Mouse (Mus musculus) liver, embryonic 12.5 days (tissue): ENCODE measurements at regions not wholly inside any gene's neighbourhood (a gene's known extent, or its start where the extent isn't known, plus 50 kb on each side); places are given as distances from the start of the nearest gene placed in this dataset.

Experiments used
- ATAC-seq: fragments of 200-750 bp; cut with Nextera tagmentation; 2 replicates; pipeline ENCODE4 v1.8.0; 2017; ENCODE audit warnings: moderate number of reproducible peaks, mild to moderate bottlenecking, moderate library complexity
- H3K27ac ChIP-seq: fragments of 300-500 bp; sonication (generic); 2 replicates; pipeline ENCODE4 v1.5.1; 2016; ENCODE audit warnings: mild to moderate bottlenecking
- H3K27me3 ChIP-seq: fragments of 300-500 bp; sonication (generic); replicated peaks from 2 replicates; pipeline ENCODE4 v1.6.1; 2016; ENCODE audit warnings: mild to moderate bottlenecking, moderate library complexity
- H3K36me3 ChIP-seq: fragments of 300-500 bp; sonication (generic); 2 replicates; pipeline ENCODE4 v1.6.1; 2016; ENCODE audit warnings: mild to moderate bottlenecking, moderate library complexity
- H3K4me1 ChIP-seq: fragments of 300-500 bp; sonication (generic); 2 replicates; pipeline ENCODE4 v1.6.1; 2016
- H3K4me2 ChIP-seq: fragments of 300-500 bp; sonication (generic); 2 replicates; pipeline ENCODE4 v1.6.1; 2016; ENCODE audit warnings: mild to moderate bottlenecking, moderate library complexity
- H3K4me3 ChIP-seq: fragments of 300-500 bp; sonication (generic); 2 replicates; pipeline ENCODE4 v1.5.1; 2016; ENCODE audit warnings: mild to moderate bottlenecking, moderate library complexity
- H3K9ac ChIP-seq: fragments of 300-500 bp; sonication (generic); 2 replicates; pipeline ENCODE4 v1.6.1; 2016; ENCODE audit warnings: mild to moderate bottlenecking, moderate library complexity
- H3K9me3 ChIP-seq: fragments of 300-500 bp; sonication (generic); replicated peaks from 2 replicates; pipeline ENCODE4 v1.6.1; 2016; ENCODE audit warnings: mild to moderate bottlenecking, moderate library complexity
- WGBS: fragments of 180-500 bp; shearing (Covaris S2); methylation state at CpG from one replicate; pipeline ENCODE4 v1.1.7; 2016; ENCODE audit not compliant: insufficient replicate concordance; 5-methylcytosine and 5-hydroxymethylcytosine counted together

DNA sequence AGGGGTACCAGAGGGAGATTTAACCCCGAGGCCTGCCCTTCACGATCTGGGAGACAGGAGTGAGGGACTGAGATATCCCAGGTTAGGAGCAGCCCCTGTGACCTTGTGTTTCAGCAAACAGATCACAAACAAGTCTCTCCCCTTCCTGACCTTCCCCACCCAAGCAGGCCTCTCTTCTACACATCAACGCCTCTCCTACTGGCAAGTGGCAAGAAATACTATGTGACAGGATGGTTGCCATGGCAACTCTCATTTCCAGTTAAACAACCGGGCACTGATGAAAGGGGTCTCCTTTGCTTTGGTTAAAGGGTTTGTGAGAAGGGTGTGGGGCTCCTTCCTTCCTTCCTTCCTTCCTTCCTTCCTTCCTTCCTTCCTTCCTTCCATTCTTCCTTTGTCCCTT lies 134.6 kb upstream of the Gm4791 start:
- Histone ChIP-seq H3K9ac (no peak overlapping the region), H3K27me3 (no peaks in the 10 kb centered on the region), H3K4me2 (no peak overlapping the region), H3K36me3 (no peaks in the 10 kb centered on the region), H3K4me1 (no peaks in the 10 kb centered on the region), H3K4me3 (no peak overlapping the region), H3K9me3 (no peaks in the 10 kb centered on the region), H3K27ac (no peak overlapping the region)
- 31% methylated on average over 4 of the region's 4 CpGs for WGBS
- no peak for ATAC-seq

DNA sequence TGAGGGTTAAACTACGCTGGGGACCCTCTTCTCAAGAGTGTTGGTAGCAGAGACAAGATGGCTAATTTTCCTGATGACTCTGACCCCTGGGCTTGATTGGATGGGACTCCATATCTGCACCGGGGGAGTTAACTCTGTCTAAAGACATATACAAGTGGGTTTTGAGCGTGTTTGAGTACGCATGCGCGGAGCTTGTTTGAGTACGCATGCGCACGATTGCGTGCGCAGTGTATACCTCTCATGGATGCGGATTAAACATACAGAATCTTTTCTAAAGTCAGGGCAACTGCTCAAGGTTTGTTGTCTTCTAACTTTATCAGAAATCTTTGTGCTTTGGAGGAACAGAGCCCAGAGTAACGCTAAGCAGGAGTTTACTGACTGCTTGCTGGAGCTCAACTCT lies 146.8 kb upstream of the Gm4791 start:
- 85% methylated on average over 13 of the region's 13 CpGs for WGBS
- no peak for ATAC-seq
- no peaks in the 10 kb centered on the region for H3K4me1 ChIP-seq
- H3K4me2 ChIP-seq = no peak overlapping the region
- H3K27ac ChIP-seq = no peak overlapping the region
- no peak overlapping the region for H3K4me3 ChIP-seq
- no peaks in the 10 kb centered on the region for H3K9me3 ChIP-seq
- no peak overlapping the region for H3K9ac ChIP-seq
- no peaks in the 10 kb centered on the region for H3K36me3 ChIP-seq
- no peaks in the 10 kb centered on the region for H3K27me3 ChIP-seq

DNA sequence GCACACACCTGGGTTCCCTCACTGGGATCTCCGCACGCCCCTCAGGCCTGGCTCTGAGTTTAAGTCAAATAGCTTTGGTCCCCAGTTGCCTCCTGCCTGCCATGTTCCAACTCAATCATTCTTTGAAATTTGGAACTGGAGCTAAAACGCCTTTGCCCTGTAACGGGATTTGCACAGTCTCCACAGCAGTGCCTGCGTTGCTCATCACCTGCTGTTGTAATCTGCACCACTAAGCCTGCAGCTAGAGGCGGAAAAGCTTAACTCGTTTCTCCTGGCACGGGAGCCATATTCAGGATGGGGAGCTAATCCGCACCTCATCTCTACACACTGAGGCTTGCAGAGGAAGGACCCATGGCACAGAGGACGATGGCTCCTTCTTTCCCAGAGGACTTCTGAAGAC lies 147.2 kb upstream of the Gm4791 start:
- no peak overlapping the region for H3K4me2 ChIP-seq
- no peak overlapping the region for H3K4me3 ChIP-seq
- ATAC-seq = no peak
- no peaks in the 10 kb centered on the region for H3K27me3 ChIP-seq
- no peaks in the 10 kb centered on the region for H3K36me3 ChIP-seq
- H3K9ac ChIP-seq = no peak overlapping the region
- no peak overlapping the region for H3K27ac ChIP-seq
- WGBS = 63% methylated on average over 10 of the region's 10 CpGs
- H3K4me1 ChIP-seq = no peaks in the 10 kb centered on the region
- no peaks in the 10 kb centered on the region for H3K9me3 ChIP-seq

DNA sequence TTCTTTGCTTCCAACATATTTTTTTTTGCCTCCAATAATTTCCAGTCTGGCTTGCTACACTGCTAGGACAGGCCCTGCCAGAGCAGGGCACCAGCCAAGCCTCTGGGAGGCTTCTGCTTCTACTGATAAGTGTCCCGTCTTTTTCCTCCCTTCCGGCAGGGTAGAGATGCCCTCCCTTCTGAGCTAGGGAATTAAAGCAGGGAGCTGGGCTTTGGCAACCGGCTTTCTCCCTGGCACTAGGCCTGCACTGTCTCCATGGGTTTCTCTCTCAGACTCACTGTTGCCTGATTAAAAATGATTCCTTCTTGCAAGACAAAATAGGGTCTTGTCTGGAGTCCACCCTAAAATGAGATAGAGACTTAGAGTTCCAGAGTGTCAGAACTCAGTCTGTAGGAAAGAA lies 153.3 kb upstream of the Gm4791 start:
- Histone ChIP-seq H3K9ac (no peak overlapping the region), H3K27ac (no peak overlapping the region), H3K4me2 (no peak overlapping the region), H3K4me1 (no peaks in the 10 kb centered on the region), H3K4me3 (no peak overlapping the region), H3K36me3 (no peaks in the 10 kb centered on the region), H3K27me3 (no peaks in the 10 kb centered on the region), H3K9me3 (no peaks in the 10 kb centered on the region)
- no peak for ATAC-seq
- 46% methylated on average over 3 of the region's 3 CpGs for WGBS

DNA sequence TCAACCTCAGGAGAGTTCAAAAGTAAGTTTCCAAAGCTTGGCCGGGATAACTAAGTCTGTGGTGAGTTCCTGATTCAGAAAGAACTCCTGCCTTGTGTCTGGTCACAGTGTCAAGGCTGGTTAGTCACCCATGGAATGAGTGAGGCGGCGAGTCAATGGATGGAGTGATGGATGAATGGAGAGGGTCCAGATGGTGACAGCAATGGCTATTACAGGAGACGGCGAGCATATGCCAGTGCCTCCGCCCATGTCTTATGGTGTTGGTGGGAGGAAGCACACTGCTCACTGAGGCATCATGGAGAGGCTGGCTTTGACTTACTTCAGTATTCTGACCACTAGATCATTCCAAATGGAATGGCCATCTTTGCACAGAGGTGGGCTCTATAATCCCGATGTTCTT lies 154.8 kb upstream of the Gm4791 start:
- WGBS = 76% methylated on average over 7 of the region's 7 CpGs
- no peaks in the 10 kb centered on the region for H3K9me3 ChIP-seq
- H3K27me3 ChIP-seq = no peaks in the 10 kb centered on the region
- no peaks in the 10 kb centered on the region for H3K36me3 ChIP-seq
- H3K4me1 ChIP-seq = no peaks in the 10 kb centered on the region
- H3K27ac ChIP-seq = no peak overlapping the region
- H3K9ac ChIP-seq = no peak overlapping the region
- H3K4me2 ChIP-seq = no peak overlapping the region
- H3K4me3 ChIP-seq = no peak overlapping the region
- no peak for ATAC-seq

DNA sequence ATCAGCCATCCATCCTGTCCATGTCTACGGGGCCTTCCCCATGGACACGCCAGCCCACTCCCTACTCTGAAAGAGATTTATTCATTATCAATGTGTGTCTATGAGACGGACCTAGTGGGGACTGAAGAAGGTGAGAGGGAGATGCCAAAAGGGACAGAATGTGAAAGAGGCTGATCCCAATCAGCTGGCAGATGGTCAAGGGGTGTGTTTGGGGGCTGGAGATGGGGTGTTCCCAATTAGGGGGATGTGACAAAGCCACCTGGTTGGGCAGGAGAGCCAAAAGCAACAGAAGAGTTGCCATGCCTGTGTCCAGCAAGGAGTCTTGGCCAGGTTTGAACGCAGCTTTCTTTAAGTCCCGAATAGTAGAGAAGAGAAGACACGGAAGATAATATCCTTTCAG lies 157.0 kb upstream of the Gm4791 start:
- H3K27me3 ChIP-seq = no peaks in the 10 kb centered on the region
- H3K9me3 ChIP-seq = no peaks in the 10 kb centered on the region
- no peak overlapping the region for H3K27ac ChIP-seq
- H3K4me1 ChIP-seq = no peaks in the 10 kb centered on the region
- H3K4me2 ChIP-seq = no peak overlapping the region
- WGBS = 71% methylated on average over 6 of the region's 6 CpGs
- H3K9ac ChIP-seq = no peak overlapping the region
- ATAC-seq = no peak
- no peaks in the 10 kb centered on the region for H3K36me3 ChIP-seq
- H3K4me3 ChIP-seq = no peak overlapping the region

DNA sequence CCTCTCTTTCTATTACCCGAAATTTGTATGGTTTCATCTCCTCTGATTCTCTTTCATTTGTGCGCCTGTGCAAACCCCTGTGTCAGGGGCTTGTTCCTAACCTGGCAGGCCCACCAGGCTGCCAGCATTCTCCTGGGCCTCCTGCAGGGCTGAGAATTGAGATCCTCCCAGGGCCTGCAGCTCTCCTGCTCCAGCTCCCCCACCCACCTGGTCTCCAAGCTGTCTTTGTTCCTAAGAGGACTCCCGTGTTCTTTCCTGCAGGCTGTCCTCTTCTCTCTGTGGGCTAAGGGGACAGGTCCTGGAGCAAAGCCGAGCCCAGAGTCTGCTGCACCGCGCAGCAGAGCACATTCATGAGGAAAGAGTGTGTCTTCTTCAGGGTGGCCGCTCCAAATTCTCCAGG lies 163.3 kb upstream of the Gm4791 start:
- Histone ChIP-seq H3K9me3 (no peaks in the 10 kb centered on the region), H3K27me3 (no peaks in the 10 kb centered on the region), H3K27ac (no peak overlapping the region), H3K36me3 (no peaks in the 10 kb centered on the region), H3K4me2 (no peak overlapping the region), H3K4me1 (no peaks in the 10 kb centered on the region), H3K9ac (no peak overlapping the region), H3K4me3 (no peak overlapping the region)
- WGBS = 44% methylated on average over 7 of the region's 7 CpGs
- no peak for ATAC-seq

DNA sequence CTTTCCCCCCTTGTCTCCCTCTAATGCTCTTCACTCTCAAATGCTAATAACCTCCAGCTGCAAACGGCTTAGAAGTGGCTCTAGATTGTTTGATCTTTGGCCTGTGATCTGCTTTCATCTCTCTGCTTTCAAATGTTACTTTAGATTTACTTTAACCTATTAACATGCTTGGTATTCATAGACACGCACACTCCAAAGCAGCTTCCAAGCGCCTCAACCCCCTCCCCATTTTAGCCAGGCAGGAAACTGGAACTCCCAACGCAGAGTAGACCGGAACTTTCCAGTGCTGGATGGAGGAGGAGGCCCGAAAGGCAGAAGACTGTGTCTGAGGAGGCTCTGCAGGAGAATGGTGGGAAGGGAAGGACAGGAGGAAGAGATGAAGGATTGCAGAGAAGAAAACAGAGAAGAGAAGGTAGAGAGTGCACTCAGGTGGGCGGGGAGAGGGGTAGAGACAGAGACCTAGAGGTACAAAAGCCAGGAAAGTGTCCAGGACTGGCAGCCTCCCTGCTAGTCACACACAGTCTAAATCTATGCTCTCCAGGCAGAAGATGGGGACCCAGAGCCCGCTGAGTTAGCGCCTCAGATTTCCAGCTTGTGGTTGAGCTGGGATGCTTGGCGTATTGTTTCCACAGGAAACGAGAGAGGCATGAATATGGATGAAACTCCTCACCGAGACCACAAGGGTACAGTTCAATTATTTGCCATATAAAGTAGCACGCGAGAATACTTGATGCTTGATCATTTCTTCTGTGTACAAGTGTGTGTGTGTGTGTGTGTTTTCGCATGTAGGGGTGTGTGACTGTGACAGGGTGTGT lies 167.6 kb upstream of the Gm4791 start:
- Histone ChIP-seq H3K27me3 (0 out of 2 replicates have a peak, but pooled peaks cover 6% of the 10 kb centered on the region), H3K9ac (no peak overlapping the region), H3K36me3 (no peaks in the 10 kb centered on the region), H3K9me3 (no peaks in the 10 kb centered on the region), H3K4me2 (no peak overlapping the region), H3K27ac (no peak overlapping the region), H3K4me3 (no peak overlapping the region), H3K4me1 (no peaks in the 10 kb centered on the region)
- ATAC-seq = no peak
- WGBS = 44% methylated on average over 15 of the region's 15 CpGs

DNA sequence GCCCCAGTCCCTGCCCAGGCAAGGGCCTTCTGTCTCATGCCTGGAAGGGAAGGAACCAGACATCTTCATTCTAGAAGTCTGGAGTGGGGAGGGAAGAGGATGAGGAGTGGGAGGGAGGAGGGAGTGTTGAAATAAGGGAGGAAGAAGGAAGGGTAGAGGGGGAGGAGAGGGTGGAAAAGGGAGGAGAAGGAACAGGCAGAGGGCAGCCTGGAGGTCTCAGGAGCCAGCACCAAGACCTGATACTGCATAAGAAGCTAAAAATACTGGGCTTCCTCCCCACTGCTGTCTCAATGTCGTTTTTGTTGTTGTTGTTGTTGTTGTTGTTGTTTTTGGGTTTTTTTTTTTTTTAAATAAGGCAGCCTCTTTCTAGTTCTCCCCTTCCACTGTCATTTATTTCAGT lies 168.2 kb upstream of the Gm4791 start:
- H3K36me3 ChIP-seq = no peaks in the 10 kb centered on the region
- 15% methylated on average over 1 of the region's 1 CpGs for WGBS
- no peaks in the 10 kb centered on the region for H3K4me1 ChIP-seq
- ATAC-seq = no peak
- H3K9ac ChIP-seq = no peak overlapping the region
- H3K27me3 ChIP-seq = 0 out of 2 replicates have a peak, but pooled peaks cover 6% of the 10 kb centered on the region
- H3K9me3 ChIP-seq = no peaks in the 10 kb centered on the region
- no peak overlapping the region for H3K4me2 ChIP-seq
- no peak overlapping the region for H3K27ac ChIP-seq
- no peak overlapping the region for H3K4me3 ChIP-seq

DNA sequence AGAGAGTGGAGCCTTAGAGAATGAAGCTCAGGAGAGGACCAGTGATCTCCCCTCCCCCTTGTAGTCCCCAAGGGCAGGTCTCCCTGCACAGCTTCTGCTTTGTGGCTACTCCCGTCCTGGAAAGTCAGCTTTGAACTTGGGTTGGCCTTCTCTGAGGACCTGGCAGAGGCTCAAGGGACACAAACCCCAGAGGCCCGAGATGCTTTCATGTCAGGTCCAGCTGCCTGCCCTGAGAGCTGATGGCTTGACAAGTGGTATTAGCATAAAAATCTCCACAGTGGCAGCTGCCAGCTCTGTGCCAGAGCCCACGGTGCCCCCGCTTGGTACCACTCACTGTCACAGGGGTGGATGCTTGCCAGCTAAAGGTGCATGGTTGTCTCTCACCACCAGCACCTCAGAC lies 173.8 kb upstream of the Gm4791 start:
- ATAC-seq = no peak
- WGBS = 66% methylated on average over 4 of the region's 4 CpGs

DNA sequence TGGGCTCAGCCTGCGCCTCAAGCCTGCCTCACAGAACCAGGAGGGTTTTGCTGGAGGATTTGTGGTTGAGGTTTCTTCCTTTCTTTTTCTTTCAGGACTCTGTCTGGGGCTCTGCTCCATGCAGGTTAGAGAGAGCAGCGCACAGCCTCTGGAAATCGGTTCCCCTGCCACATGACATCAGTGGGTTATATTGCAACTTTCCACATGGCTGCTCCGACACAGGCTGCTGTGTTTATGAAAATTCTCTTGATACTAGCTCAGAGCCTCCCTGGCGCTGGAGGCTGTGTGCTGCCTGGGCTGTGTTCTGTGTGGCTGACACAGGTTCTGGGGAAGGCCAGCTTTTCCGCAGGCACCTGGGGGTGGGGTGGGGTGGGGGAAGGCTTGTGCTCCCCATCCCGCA lies 178.7 kb upstream of the Gm4791 start:
- Histone ChIP-seq H3K36me3 (no peaks in the 10 kb centered on the region), H3K9ac (no peak overlapping the region), H3K27ac (no peak overlapping the region), H3K9me3 (no peaks in the 10 kb centered on the region), H3K4me2 (no peak overlapping the region), H3K4me3 (no peak overlapping the region), H3K27me3 (no peaks in the 10 kb centered on the region; the same call in 1 of the 2 replicates), H3K4me1 (no peaks in the 10 kb centered on the region)
- WGBS = 56% methylated on average over 7 of the region's 7 CpGs
- ATAC-seq = no peak

More for the DNA sequence above, 173.8 kb upstream of the Gm4791 start:
- Histone ChIP-seq H3K27me3 (0 out of 2 replicates have a peak, but pooled peaks cover 5% of the 10 kb centered on the region), H3K4me3 (no peak overlapping the region), H3K9ac (no peak overlapping the region), H3K9me3 (no peaks in the 10 kb centered on the region), H3K4me2 (no peak overlapping the region), H3K36me3 (no peaks in the 10 kb centered on the region), H3K4me1 (no peaks in the 10 kb centered on the region), H3K27ac (no peak overlapping the region)

DNA sequence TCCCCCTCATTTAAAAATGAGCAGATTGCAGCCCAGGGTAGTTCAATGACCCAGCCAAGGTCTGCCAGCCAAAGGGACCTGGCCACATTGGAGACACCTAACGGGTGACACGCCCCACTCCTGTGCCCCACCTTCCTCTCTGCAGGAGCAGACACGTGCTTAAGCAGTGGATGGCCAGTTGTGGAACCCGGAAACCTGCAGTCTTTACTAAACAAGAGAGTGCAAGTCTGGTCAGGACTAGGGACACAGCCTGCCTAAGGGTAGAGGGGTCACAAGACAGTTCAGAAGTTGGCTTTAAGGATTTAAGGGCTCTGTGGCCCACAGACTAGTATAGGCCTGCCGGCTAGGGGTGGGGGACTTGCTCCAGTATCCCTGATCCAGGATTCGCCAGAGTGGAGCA lies 179.2 kb upstream of the Gm4791 start:
- 45% methylated on average over 6 of the region's 6 CpGs for WGBS
- Histone ChIP-seq H3K4me3 (no peak overlapping the region), H3K27me3 (peaks cover 2% of the 10 kb centered on the region), H3K4me1 (no peaks in the 10 kb centered on the region), H3K4me2 (no peak overlapping the region), H3K36me3 (no peaks in the 10 kb centered on the region), H3K27ac (no peak overlapping the region), H3K9me3 (no peaks in the 10 kb centered on the region), H3K9ac (no peak overlapping the region)
- no peak for ATAC-seq

DNA sequence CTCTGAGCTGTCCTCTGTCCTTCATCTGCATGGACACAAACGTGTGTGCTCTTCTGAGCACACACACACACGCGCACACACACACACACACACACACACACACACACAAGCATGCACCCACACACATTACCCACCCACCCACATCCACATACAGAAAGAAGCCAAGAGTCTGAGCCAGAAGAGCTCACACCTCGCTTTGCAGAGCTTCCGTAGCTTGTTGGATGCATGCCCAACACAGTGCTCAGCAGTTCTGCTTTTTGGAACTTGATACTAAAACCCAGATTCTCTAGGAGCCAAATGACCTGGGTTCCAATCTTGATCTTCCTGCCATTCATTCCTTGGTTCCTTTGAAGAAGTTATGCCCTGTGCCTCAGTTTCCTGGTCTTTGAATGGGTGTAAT lies 182.4 kb upstream of the Gm4791 start:
- no peaks in the 10 kb centered on the region for H3K4me1 ChIP-seq
- no peak overlapping the region for H3K27ac ChIP-seq
- peaks cover 10% of the 10 kb centered on the region for H3K27me3 ChIP-seq
- ATAC-seq = no peak
- no peak overlapping the region for H3K4me3 ChIP-seq
- no peaks in the 10 kb centered on the region for H3K36me3 ChIP-seq
- H3K9me3 ChIP-seq = no peaks in the 10 kb centered on the region
- H3K4me2 ChIP-seq = no peak overlapping the region
- no peak overlapping the region for H3K9ac ChIP-seq
- WGBS = 69% methylated on average over 5 of the region's 5 CpGs
